Comparison of ENCODE assay signal across 31 mouse cellular contexts in the genomic region with DNA sequence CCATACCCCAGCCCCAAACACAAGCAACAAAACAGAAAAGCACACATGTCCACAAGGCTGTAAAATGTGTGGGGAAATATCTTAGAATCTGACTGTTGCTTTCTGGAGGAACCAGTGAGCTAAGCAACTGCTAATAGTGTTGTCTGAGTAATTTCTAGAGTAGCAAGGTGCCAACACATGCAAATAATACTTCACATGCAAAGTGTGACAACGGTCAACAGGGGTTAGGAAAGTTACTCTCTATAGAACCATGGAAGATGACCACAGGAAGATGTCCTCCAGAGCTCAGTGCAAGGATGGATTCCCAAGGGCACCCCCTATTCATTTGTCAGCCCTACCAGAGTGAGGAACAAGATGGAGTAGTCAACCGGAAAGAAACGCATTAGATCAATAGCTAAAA. TPM values are rescaled to one million over a fixed set of nuclear protein-coding genes. Genes with fewer than 3 reads are reported as not detected.
"Had no signal": no experiment of that assay in that cellular context is flagged by ENCODE, and none has a peak within 500 bp of the region (broad histone marks: within the 10 kb centered on the region; RNA-seq: fewer than 3 reads in every experiment).

No protein-coding gene starts in this region.

- H3K4me1 ChIP-seq: embryonic facial prominence, embryonic 12.5 days; embryonic facial prominence, embryonic 13.5 days; embryonic facial prominence, embryonic 15.5 days; forebrain, embryonic 13.5 days; forebrain, embryonic 15.5 days had no signal

- H3K9ac ChIP-seq: embryonic facial prominence, embryonic 12.5 days; embryonic facial prominence, embryonic 13.5 days; embryonic facial prominence, embryonic 15.5 days; forebrain, embryonic 12.5 days; forebrain, embryonic 13.5 days; forebrain, embryonic 15.5 days; forebrain, postnatal 0 days had no signal

- H3K4me2 ChIP-seq: embryonic facial prominence, embryonic 12.5 days; embryonic facial prominence, embryonic 13.5 days; embryonic facial prominence, embryonic 15.5 days; forebrain, embryonic 12.5 days; forebrain, embryonic 13.5 days; forebrain, embryonic 15.5 days had no signal

- ATAC-seq: forebrain, embryonic 13.5 days; forebrain, embryonic 14.5 days; forebrain, embryonic 15.5 days; forebrain, embryonic 16.5 days; forebrain, postnatal 0 days had no signal

- H3K36me3 ChIP-seq: embryonic facial prominence, embryonic 10.5 days; embryonic facial prominence, embryonic 12.5 days; embryonic facial prominence, embryonic 13.5 days; embryonic facial prominence, embryonic 15.5 days; forebrain, embryonic 10.5 days; forebrain, embryonic 12.5 days; forebrain, embryonic 15.5 days had no signal

- H3K27me3 ChIP-seq: embryonic facial prominence, embryonic 12.5 days; embryonic facial prominence, embryonic 13.5 days; embryonic facial prominence, embryonic 15.5 days; forebrain, embryonic 12.5 days; forebrain, embryonic 13.5 days; forebrain, embryonic 15.5 days had no signal

- H3K4me3 ChIP-seq: embryonic facial prominence, embryonic 10.5 days; embryonic facial prominence, embryonic 12.5 days; embryonic facial prominence, embryonic 13.5 days; embryonic facial prominence, embryonic 15.5 days; erythroblast, embryonic 14.5 days; forebrain, embryonic 10.5 days; forebrain, embryonic 12.5 days; forebrain, embryonic 13.5 days; forebrain, embryonic 15.5 days; gastrocnemius, adult 2 months; heart, adult 2 months had no signal

- H3K9me3 ChIP-seq: embryonic facial prominence, embryonic 10.5 days; embryonic facial prominence, embryonic 12.5 days; embryonic facial prominence, embryonic 13.5 days; embryonic facial prominence, embryonic 15.5 days; forebrain, embryonic 10.5 days; forebrain, embryonic 12.5 days; forebrain, embryonic 13.5 days; forebrain, embryonic 15.5 days had no signal

- DNase-seq: cerebellum, adult 9-10 months; cerebellum, adult 9-11 months; cerebellum, postnatal 10 days; cerebellum, postnatal 14 days; cerebellum, postnatal 25 days; cerebellum, postnatal 36 days; embryo, embryonic 11 days; forebrain, postnatal 0 days; gastrocnemius, adult 2 months; gastrocnemius, postnatal 10 days; gastrocnemius, postnatal 14 days; gastrocnemius, postnatal 25 days; gastrocnemius, postnatal 36 days; heart, adult 11 months had no signal

- H3K27ac ChIP-seq: embryonic facial prominence, embryonic 10.5 days; embryonic facial prominence, embryonic 12.5 days; embryonic facial prominence, embryonic 13.5 days; embryonic facial prominence, embryonic 15.5 days; forebrain, embryonic 10.5 days; forebrain, embryonic 12.5 days; forebrain, embryonic 13.5 days; forebrain, embryonic 15.5 days; gastrocnemius, adult 2 months; heart, adult 2 months had no signal

RNA-seq across cellular contexts. Expression of a gene that starts 18.3 kb away (rescaled TPM):
- total RNA-seq: common myeloid progenitor, adult 5-6 weeks; gastrocnemius, adult 18-20 months; gastrocnemius, adult 2 months; gastrocnemius, adult 8-10 months; gastrocnemius, postnatal 14 days; gastrocnemius, postnatal 25 days; gastrocnemius, postnatal 36 days; granulocyte monocyte progenitor cell, adult 5-6 weeks; heart, adult 2 months; heart, adult 8-10 months had no signal
- polyA plus RNA-seq: erythroblast, embryonic 14.5 days; heart, adult 2 months had no signal
